Mouse (Mus musculus): ENCODE results near the gene Gm45837. TPM values are rescaled to one million over a fixed set of nuclear protein-coding genes. Genes with fewer than 3 reads are reported as not detected.

Gm45837 gene
- polyA plus RNA-seq, 1 experiment from 2014 or later, result 4.0 TPM

DNA sequence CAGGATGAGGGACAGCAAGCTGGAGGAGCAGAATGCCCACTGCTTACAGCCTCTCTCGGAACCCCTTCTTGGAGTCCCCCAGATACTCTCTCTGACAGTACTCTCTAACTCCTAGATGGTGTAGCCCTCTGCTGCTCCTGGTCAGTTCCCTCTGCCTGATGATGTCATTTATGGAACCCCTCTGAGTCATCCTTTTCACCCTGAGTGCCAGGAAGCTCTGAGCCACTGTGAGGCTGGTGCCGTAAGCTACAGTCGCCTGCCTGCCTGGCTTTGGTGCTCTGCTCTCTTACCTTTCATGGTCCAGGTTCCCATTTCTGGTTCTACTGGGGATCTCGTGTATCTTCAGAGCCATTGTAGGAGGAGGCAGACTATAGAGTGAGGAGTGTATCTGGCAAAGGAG, 13.5 kb upstream of the Gm45837 start:
- WGBS (ENCODE audit: insufficient replicate concordance), result 76% methylated on average over 4 of the region's 4 CpGs
- H3K36me3 ChIP-seq (ENCODE audit: control insufficient read depth, insufficient read depth), result peaks cover 17% of the 10 kb centered on the region

DNA sequence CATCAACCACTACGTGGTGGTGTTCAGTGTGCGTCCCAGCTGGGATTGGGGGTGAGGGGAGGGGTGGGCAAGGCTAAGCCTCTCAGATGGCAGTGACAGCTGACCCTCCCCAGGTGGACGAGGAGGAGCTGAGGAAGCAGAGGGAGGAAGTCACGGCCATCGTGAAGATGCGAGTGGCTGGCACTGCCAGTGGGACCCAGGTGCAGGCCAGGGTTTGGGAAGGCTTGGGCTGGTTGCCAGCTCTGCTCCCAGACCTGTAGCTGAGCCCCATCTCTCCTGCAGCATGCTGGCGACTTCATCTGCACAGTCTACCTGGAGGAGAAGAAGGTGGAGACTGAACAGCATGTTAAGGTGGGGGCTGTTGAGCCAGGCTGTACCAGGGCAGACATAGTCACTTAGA, 9.2 kb upstream of the Gm45837 start:
- H3K36me3 ChIP-seq (ENCODE audit: control insufficient read depth, insufficient read depth), result peaks cover 24% of the 10 kb centered on the region
- 68% methylated on average over 7 of the region's 7 CpGs for WGBS (ENCODE audit: insufficient replicate concordance)

More for the DNA sequence above, 13.5 kb upstream of the Gm45837 start:
- no peaks in the 10 kb centered on the region for H3K4me1 ChIP-seq (ENCODE audit: control insufficient read depth, low read depth, low read length)
- H3K4me3 ChIP-seq (ENCODE audit: low read depth, low read length), result no peak overlapping the region
- no peaks in the 10 kb centered on the region for H3K9me3 ChIP-seq (replicated peaks; ENCODE audit: control insufficient read depth, low read length)
- no peak for ATAC-seq (ENCODE audit: low read depth)
- H3K27ac ChIP-seq (ENCODE audit: low read length), result no peak overlapping the region
- no peaks in the 10 kb centered on the region for H3K27me3 ChIP-seq (ENCODE audit: control insufficient read depth, insufficient read depth, low read depth, low read length)
- no peak overlapping the region for H3K9ac ChIP-seq (ENCODE audit: low read depth, low read length)
- H3K4me2 ChIP-seq (ENCODE audit: low read depth, low read length), result no peak overlapping the region

DNA sequence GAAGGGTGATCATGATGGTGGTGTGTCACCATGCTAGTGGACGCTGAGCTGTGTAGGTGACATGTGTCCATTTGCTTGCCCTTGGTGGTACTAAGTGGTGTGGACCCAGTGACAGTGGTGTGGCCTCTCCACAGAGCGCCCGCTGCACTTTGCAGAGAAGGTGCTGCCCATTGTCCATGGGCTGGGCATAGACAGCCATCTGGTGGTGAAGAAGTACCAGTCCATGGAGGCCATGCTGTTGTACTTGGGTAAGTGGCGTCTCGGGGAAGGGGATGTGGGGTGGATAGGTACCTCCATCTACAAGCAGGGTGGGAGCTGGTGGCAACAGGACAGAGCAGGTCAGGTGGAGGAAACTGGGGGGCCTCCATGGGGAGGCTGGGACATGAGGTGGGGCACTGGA, 6.9 kb upstream of the Gm45837 start:
- Histone ChIP-seq H3K9me3 (replicated peaks; ENCODE audit: control insufficient read depth, low read length) (no peaks in the 10 kb centered on the region), H3K9ac (ENCODE audit: low read depth, low read length) (no peak overlapping the region), H3K4me2 (ENCODE audit: low read depth, low read length) (no peak overlapping the region), H3K4me1 (ENCODE audit: control insufficient read depth, low read depth, low read length) (no peaks in the 10 kb centered on the region), H3K27ac (ENCODE audit: low read length) (no peak overlapping the region), H3K27me3 (ENCODE audit: control insufficient read depth, insufficient read depth, low read depth, low read length) (no peaks in the 10 kb centered on the region), H3K36me3 (ENCODE audit: control insufficient read depth, insufficient read depth) (peaks cover 23% of the 10 kb centered on the region), H3K4me3 (ENCODE audit: low read depth, low read length) (no peak overlapping the region)
- 88% methylated on average over 5 of the region's 5 CpGs for WGBS (ENCODE audit: insufficient replicate concordance)
- no peak for ATAC-seq (ENCODE audit: low read depth)

More for the DNA sequence above, 9.2 kb upstream of the Gm45837 start:
- no peak for ATAC-seq (ENCODE audit: low read depth)
- H3K9ac ChIP-seq (ENCODE audit: low read depth, low read length), result no peak overlapping the region
- H3K4me1 ChIP-seq (ENCODE audit: control insufficient read depth, low read depth, low read length), result no peaks in the 10 kb centered on the region
- H3K4me2 ChIP-seq (ENCODE audit: low read depth, low read length), result no peak overlapping the region
- no peak overlapping the region for H3K4me3 ChIP-seq (ENCODE audit: low read depth, low read length)
- no peaks in the 10 kb centered on the region for H3K27me3 ChIP-seq (ENCODE audit: control insufficient read depth, insufficient read depth, low read depth, low read length)
- no peak overlapping the region for H3K27ac ChIP-seq (ENCODE audit: low read length)
- H3K9me3 ChIP-seq (replicated peaks; ENCODE audit: control insufficient read depth, low read length), result no peaks in the 10 kb centered on the region

DNA sequence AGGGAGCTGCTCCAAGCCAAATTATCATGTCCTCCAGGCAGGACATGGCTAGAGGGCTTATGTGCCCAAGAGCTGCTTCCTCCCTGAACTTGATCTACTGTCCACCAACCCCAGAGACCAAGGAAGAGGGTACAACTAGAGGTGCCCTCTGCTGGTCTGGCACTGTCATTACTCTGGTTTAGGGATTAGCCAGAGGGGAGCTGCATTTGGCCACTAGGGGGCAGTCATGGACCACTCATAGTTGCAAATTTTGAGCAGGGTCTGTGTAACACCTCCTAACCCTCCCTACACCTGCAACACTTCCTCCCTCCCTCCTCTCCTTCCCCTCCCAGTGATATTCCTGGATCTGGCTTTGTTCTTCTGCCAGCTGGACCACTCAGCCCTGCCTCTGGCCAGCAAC, 2.1 kb downstream of the Gm45837 start:
- peaks cover 4% of the 10 kb centered on the region for H3K27me3 ChIP-seq (ENCODE audit: control insufficient read depth, insufficient read depth, low read depth, low read length)
- H3K4me1 ChIP-seq (ENCODE audit: control insufficient read depth, low read depth, low read length), result peaks cover 15% of the 10 kb centered on the region
- no peaks in the 10 kb centered on the region for H3K9me3 ChIP-seq (replicated peaks; ENCODE audit: control insufficient read depth, low read length)
- no peak overlapping the region for H3K9ac ChIP-seq (ENCODE audit: low read depth, low read length)
- 0 out of 2 replicates have a peak, but pooled peaks have one; percentile 22 for ATAC-seq (ENCODE audit: low read depth)
- H3K27ac ChIP-seq (ENCODE audit: low read length), result no peak overlapping the region
- H3K4me3 ChIP-seq (ENCODE audit: low read depth, low read length), result no peak overlapping the region
- H3K4me2 ChIP-seq (ENCODE audit: low read depth, low read length), result no peak overlapping the region
- peaks cover 12% of the 10 kb centered on the region for H3K36me3 ChIP-seq (ENCODE audit: control insufficient read depth, insufficient read depth)

DNA sequence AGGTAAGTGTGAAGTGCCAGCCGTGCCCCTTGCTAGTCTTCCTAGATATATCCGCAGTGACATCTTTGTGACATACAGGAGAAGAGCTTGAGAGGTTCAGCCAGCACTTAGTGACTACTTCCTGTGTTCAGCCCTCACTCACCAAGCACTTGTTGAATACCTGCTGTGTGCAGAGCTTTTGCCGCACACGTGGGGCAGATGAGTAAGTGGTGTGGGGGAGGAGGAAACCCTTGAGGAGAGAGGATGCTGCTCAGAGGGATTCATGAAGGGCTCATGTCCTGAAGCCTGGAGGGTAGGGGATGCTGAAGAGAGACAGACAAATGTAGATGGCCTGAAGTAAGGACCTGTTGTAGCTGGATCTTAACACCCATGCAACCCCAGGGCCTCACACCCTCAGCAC, 3.5 kb downstream of the Gm45837 start:
- WGBS (ENCODE audit: insufficient replicate concordance), result 66% methylated on average over 4 of the region's 4 CpGs
- Histone ChIP-seq H3K9ac (ENCODE audit: low read depth, low read length) (no peak overlapping the region), H3K27ac (ENCODE audit: low read length) (no peak overlapping the region)

GRCm38 (mm10) chr7:101414661-101415511, 4.2 kb downstream of the Gm45837 start:
- Histone ChIP-seq H3K27ac (ENCODE audit: low read length) (no peak overlapping the region), H3K36me3 (ENCODE audit: control insufficient read depth, insufficient read depth) (no peaks in the 10 kb centered on the region), H3K4me2 (ENCODE audit: low read depth, low read length) (no peak overlapping the region), H3K4me3 (ENCODE audit: low read depth, low read length) (no peak overlapping the region), H3K9me3 (replicated peaks; ENCODE audit: control insufficient read depth, low read length) (no peaks in the 10 kb centered on the region), H3K9ac (ENCODE audit: low read depth, low read length) (no peak overlapping the region), H3K4me1 (ENCODE audit: control insufficient read depth, low read depth, low read length) (peaks cover 15% of the 10 kb centered on the region), H3K27me3 (ENCODE audit: control insufficient read depth, insufficient read depth, low read depth, low read length) (peaks cover 6% of the 10 kb centered on the region)
- peak; percentile 75 for ATAC-seq (ENCODE audit: low read depth)
- 35% methylated on average over 7 of the region's 7 CpGs for WGBS (ENCODE audit: insufficient replicate concordance)

More for the DNA sequence above, 3.5 kb downstream of the Gm45837 start:
- Histone ChIP-seq H3K4me3 (ENCODE audit: low read depth, low read length) (no peak overlapping the region), H3K36me3 (ENCODE audit: control insufficient read depth, insufficient read depth) (peaks cover 1% of the 10 kb centered on the region), H3K4me2 (ENCODE audit: low read depth, low read length) (no peak overlapping the region), H3K27me3 (ENCODE audit: control insufficient read depth, insufficient read depth, low read depth, low read length) (peaks cover 6% of the 10 kb centered on the region), H3K9me3 (replicated peaks; ENCODE audit: control insufficient read depth, low read length) (no peaks in the 10 kb centered on the region), H3K4me1 (ENCODE audit: control insufficient read depth, low read depth, low read length) (peaks cover 15% of the 10 kb centered on the region)
- ATAC-seq (ENCODE audit: low read depth), result no peak

GRCm38 (mm10) chr7:101415512-101416100, 4.9 kb downstream of the Gm45837 start:
- 44% methylated on average over 8 of the region's 8 CpGs for WGBS (ENCODE audit: insufficient replicate concordance)

DNA sequence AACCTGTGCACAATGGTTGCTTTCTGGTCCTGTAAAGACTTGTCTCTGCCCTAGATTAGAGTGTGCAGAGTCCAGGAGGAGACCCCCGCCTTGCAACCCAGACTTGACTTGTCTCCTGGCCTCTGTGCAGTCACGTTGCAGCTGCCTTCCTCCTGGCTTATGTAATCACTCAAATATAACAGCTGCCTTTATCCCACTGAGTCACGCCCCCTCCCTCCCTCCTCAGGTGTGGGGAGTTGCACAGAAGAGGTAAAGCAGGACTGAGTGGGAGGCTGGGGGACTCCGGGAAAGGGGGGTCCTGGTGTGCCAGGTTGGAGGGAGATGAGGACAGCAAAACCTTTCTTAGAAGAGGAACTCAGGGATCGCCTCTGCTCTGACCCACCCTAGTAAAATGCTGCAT, 5.7 kb downstream of the Gm45837 start:
- Histone ChIP-seq H3K27me3 (ENCODE audit: control insufficient read depth, insufficient read depth, low read depth, low read length) (peaks cover 6% of the 10 kb centered on the region), H3K4me2 (ENCODE audit: low read depth, low read length) (no peak overlapping the region), H3K4me3 (ENCODE audit: low read depth, low read length) (no peak overlapping the region), H3K27ac (ENCODE audit: low read length) (no peak overlapping the region), H3K9ac (ENCODE audit: low read depth, low read length) (no peak overlapping the region), H3K36me3 (ENCODE audit: control insufficient read depth, insufficient read depth) (no peaks in the 10 kb centered on the region), H3K4me1 (ENCODE audit: control insufficient read depth, low read depth, low read length) (peaks cover 15% of the 10 kb centered on the region), H3K9me3 (replicated peaks; ENCODE audit: control insufficient read depth, low read length) (no peaks in the 10 kb centered on the region)
- 44% methylated on average over 5 of the region's 5 CpGs for WGBS (ENCODE audit: insufficient replicate concordance)
- ATAC-seq (ENCODE audit: low read depth), result no peak

More at GRCm38 (mm10) chr7:101415512-101416100, 4.9 kb downstream of the Gm45837 start:
- H3K4me3 ChIP-seq (ENCODE audit: low read depth, low read length), result no peak overlapping the region
- no peak overlapping the region for H3K9ac ChIP-seq (ENCODE audit: low read depth, low read length)
- peaks cover 6% of the 10 kb centered on the region for H3K27me3 ChIP-seq (ENCODE audit: control insufficient read depth, insufficient read depth, low read depth, low read length)
- H3K36me3 ChIP-seq (ENCODE audit: control insufficient read depth, insufficient read depth), result no peaks in the 10 kb centered on the region
- no peak overlapping the region for H3K27ac ChIP-seq (ENCODE audit: low read length)
- ATAC-seq (ENCODE audit: low read depth), result no peak
- H3K9me3 ChIP-seq (replicated peaks; ENCODE audit: control insufficient read depth, low read length), result no peaks in the 10 kb centered on the region
- peaks cover 15% of the 10 kb centered on the region for H3K4me1 ChIP-seq (ENCODE audit: control insufficient read depth, low read depth, low read length)
- no peak overlapping the region for H3K4me2 ChIP-seq (ENCODE audit: low read depth, low read length)
